Mouse (Mus musculus): Measurements from ENCODE around the gene Cct3. TPM values are rescaled to one million over a fixed set of nuclear protein-coding genes. Genes with fewer than 3 reads are reported as not detected.

The Cct3 gene
- polyA plus RNA-seq, 1 experiment, result 584 TPM

DNA sequence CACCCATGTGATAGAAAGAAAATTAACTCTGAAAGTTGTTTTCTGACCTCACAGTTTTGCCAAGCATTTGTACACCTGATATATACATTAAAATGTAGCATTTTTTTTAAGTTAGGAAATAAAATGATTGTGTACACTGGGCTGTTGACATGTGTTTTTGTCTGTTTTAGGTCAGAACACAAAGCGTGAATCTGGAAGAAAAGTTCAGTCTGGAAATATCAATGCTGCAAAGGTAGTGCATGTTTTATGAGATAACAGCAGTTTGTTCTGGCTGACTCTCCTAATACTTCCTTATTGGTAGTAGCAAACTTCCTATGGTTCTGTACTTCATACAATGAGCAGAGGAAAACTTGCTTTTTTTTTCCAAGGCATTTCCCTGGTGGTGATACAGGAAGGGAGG is 2.3 kb downstream of the Cct3 start:
- Histone ChIP-seq H3K27me3 (ENCODE audit: control insufficient read depth, insufficient read depth, low read length, poor library complexity, severe bottlenecking) (no peaks in the 10 kb centered on the region), H3K4me3 (ENCODE audit: low read depth, low read length) (no peak overlapping the region), H3K9me3 (replicated peaks; ENCODE audit: control insufficient read depth, insufficient read depth, low read length, poor library complexity, severe bottlenecking) (no peaks in the 10 kb centered on the region), H3K9ac (ENCODE audit: low read depth, poor library complexity, severe bottlenecking) (no peak overlapping the region), H3K27ac (ENCODE audit: insufficient read depth, low read length) (no peak overlapping the region), H3K4me1 (ENCODE audit: control insufficient read depth, insufficient read depth, low read length) (no peaks in the 10 kb centered on the region), H3K36me3 (ENCODE audit: control insufficient read depth, insufficient read depth, low read length, poor library complexity, severe bottlenecking) (peaks cover 57% of the 10 kb centered on the region)
- TF ChIP-seq CTCF (IDR thresholded peaks at IDR 0.05; ENCODE audit: low read depth, low read length) (no peak), EP300 (IDR thresholded peaks at IDR 0.05; ENCODE audit: insufficient read depth, low read depth, low read length) (no peak), POLR2A (IDR thresholded peaks at IDR 0.05; ENCODE audit: insufficient read depth, low read length) (no peak)

DNA sequence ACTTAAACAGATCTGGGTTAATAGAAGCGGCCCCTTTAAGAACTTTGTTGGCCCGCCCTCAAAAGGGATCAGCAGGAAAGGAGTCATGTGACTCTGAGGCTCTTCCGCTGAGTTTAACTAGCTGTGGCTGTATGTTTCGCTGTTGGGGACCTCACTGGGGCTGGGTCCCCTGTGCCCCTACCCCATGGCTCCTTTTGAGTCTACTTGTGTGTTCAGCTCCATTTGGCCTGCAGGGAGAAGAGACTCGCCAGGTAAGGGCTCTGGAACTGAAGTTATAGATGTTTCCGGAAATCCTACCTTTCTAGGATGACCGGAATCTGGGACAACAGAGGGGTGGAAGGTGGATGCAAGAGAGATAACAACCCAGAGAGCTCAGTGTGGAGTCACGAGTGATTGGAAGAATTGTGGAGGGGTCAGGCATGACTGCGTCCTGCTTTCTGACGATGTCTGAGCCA is 28.1 kb downstream of the Cct3 start, which contains the start of gene Glmp:
Glmp (plus strand) TSS at position 73 of the 455 bp plus-strand sequence.
- Histone ChIP-seq H3K9me3 (replicated peaks; ENCODE audit: control insufficient read depth, insufficient read depth, low read length, poor library complexity, severe bottlenecking) (no peaks in the 10 kb centered on the region), H3K36me3 (ENCODE audit: control insufficient read depth, insufficient read depth, low read length, poor library complexity, severe bottlenecking) (peaks cover 25% of the 10 kb centered on the region), H3K4me1 (ENCODE audit: control insufficient read depth, insufficient read depth, low read length) (no peaks in the 10 kb centered on the region), H3K4me3 (ENCODE audit: low read depth, low read length) (peak within 1 kb of the TSS; percentile 92), H3K9ac (ENCODE audit: low read depth, poor library complexity, severe bottlenecking) (peak within 1 kb of the TSS; percentile 37), H3K27me3 (ENCODE audit: control insufficient read depth, insufficient read depth, low read length, poor library complexity, severe bottlenecking) (no peaks in the 10 kb centered on the region), H3K27ac (ENCODE audit: insufficient read depth, low read length) (no peak within 1 kb of the TSS)
- TF ChIP-seq POLR2A (IDR thresholded peaks at IDR 0.05; ENCODE audit: insufficient read depth, low read length) (no peak), CTCF (IDR thresholded peaks at IDR 0.05; ENCODE audit: low read depth, low read length) (no peak), EP300 (IDR thresholded peaks at IDR 0.05; ENCODE audit: insufficient read depth, low read depth, low read length) (no peak)

DNA sequence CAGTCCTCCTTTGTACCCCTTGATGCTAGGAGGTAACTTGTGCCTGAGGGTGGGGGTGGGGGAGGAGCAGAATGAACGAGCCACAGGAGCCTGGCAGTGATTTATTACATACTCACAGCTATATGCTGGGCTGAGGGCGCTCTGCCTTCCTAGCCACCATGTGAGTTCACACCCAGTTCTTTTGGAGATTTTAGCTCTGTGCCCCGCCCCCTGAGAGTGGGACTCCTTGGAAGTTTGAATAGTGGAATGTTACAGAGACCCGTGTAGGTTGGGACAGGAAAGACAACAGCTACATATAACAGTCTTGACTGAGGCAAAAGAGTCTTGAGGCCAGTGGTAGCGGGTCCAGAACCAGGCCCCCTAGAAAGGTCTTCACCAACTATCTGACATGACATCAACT is 32.0 kb downstream of the Cct3 start:
- Histone ChIP-seq H3K9me3 (replicated peaks; ENCODE audit: control insufficient read depth, insufficient read depth, low read length, poor library complexity, severe bottlenecking) (no peaks in the 10 kb centered on the region), H3K27me3 (ENCODE audit: control insufficient read depth, insufficient read depth, low read length, poor library complexity, severe bottlenecking) (no peaks in the 10 kb centered on the region), H3K36me3 (ENCODE audit: control insufficient read depth, insufficient read depth, low read length, poor library complexity, severe bottlenecking) (no peaks in the 10 kb centered on the region), H3K4me1 (ENCODE audit: control insufficient read depth, insufficient read depth, low read length) (no peaks in the 10 kb centered on the region), H3K4me3 (ENCODE audit: low read depth, low read length) (no peak overlapping the region), H3K27ac (ENCODE audit: insufficient read depth, low read length) (no peak overlapping the region), H3K9ac (ENCODE audit: low read depth, poor library complexity, severe bottlenecking) (no peak overlapping the region)
- TF ChIP-seq POLR2A (IDR thresholded peaks at IDR 0.05; ENCODE audit: insufficient read depth, low read length) (no peak), CTCF (IDR thresholded peaks at IDR 0.05; ENCODE audit: low read depth, low read length) (no peak), EP300 (IDR thresholded peaks at IDR 0.05; ENCODE audit: insufficient read depth, low read depth, low read length) (no peak)

DNA sequence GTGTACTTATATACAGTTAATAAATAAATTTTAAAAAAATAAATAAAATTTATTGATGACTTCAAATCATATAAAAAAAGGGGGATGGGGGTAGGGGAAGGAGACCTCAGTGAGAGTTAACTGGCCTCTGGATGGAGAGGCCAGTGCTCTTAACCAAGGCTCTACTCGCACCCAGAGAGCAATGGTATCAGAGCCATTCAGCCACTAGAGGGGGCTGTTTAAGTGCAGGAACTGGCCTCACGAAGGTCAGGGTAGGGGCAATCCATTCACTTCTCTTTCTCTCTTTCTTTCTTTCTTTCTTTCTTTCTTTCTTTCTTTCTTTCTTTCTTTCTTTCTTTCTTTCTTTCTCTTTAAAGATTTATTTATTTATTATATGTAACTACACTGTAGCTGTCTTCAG is 34.4 kb downstream of the Cct3 start:
- no peaks in the 10 kb centered on the region for H3K4me1 ChIP-seq (ENCODE audit: control insufficient read depth, insufficient read depth, low read length)
- no peaks in the 10 kb centered on the region for H3K9me3 ChIP-seq (replicated peaks; ENCODE audit: control insufficient read depth, insufficient read depth, low read length, poor library complexity, severe bottlenecking)
- no peak overlapping the region for H3K4me3 ChIP-seq (ENCODE audit: low read depth, low read length)
- no peak overlapping the region for H3K9ac ChIP-seq (ENCODE audit: low read depth, poor library complexity, severe bottlenecking)
- no peaks in the 10 kb centered on the region for H3K36me3 ChIP-seq (ENCODE audit: control insufficient read depth, insufficient read depth, low read length, poor library complexity, severe bottlenecking)
- no peak overlapping the region for H3K27ac ChIP-seq (ENCODE audit: insufficient read depth, low read length)
- H3K27me3 ChIP-seq (ENCODE audit: control insufficient read depth, insufficient read depth, low read length, poor library complexity, severe bottlenecking), result no peaks in the 10 kb centered on the region
- TF ChIP-seq EP300 (IDR thresholded peaks at IDR 0.05; ENCODE audit: insufficient read depth, low read depth, low read length) (no peak), CTCF (IDR thresholded peaks at IDR 0.05; ENCODE audit: low read depth, low read length) (peak; percentile 87)

DNA sequence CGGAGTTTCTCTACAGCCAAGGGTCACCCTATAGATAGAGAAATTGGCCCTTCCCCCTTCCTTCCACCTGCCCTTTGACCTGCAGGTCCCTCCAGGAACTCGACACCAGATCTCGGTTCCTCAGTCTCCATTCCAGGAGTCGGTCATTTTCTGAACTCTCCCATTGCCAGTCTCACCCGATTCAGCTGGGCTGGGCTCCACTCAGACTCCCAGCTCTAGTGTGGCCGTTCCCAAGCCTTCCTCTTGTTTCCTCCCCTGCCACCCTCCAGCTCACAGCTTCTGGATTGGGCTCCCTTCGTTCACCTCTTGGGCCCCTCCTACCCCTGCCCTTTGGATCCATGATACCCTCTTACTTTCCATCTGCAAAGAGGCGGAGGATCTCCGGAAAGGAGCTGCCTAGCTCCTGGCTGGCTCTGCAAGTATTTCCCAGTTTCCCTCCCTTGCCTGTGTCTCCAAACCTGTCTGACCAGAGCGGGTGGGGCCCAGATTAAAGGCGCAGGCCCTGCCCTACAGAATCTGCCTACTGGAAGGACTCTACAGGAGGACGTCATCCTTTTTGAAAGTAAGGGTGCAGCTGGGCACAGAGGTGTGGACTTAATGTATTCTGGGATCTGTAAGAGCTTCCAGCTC is 37.2 kb downstream of the Cct3 start:
- H3K27ac ChIP-seq (ENCODE audit: insufficient read depth, low read length), result peak overlapping the region; percentile 83
- H3K4me1 ChIP-seq (ENCODE audit: control insufficient read depth, insufficient read depth, low read length), result no peaks in the 10 kb centered on the region
- TF ChIP-seq EP300 (IDR thresholded peaks at IDR 0.05; ENCODE audit: insufficient read depth, low read depth, low read length) (peak; percentile 45; the same call in 1 of the 2 replicates), CTCF (IDR thresholded peaks at IDR 0.05; ENCODE audit: low read depth, low read length) (no peak)
- H3K9me3 ChIP-seq (replicated peaks; ENCODE audit: control insufficient read depth, insufficient read depth, low read length, poor library complexity, severe bottlenecking), result no peaks in the 10 kb centered on the region
- H3K4me3 ChIP-seq (ENCODE audit: low read depth, low read length), result peak overlapping the region; percentile 41
- no peaks in the 10 kb centered on the region for H3K36me3 ChIP-seq (ENCODE audit: control insufficient read depth, insufficient read depth, low read length, poor library complexity, severe bottlenecking)
- no peaks in the 10 kb centered on the region for H3K27me3 ChIP-seq (ENCODE audit: control insufficient read depth, insufficient read depth, low read length, poor library complexity, severe bottlenecking)
- H3K9ac ChIP-seq (ENCODE audit: low read depth, poor library complexity, severe bottlenecking), result peak overlapping the region; percentile 87

DNA sequence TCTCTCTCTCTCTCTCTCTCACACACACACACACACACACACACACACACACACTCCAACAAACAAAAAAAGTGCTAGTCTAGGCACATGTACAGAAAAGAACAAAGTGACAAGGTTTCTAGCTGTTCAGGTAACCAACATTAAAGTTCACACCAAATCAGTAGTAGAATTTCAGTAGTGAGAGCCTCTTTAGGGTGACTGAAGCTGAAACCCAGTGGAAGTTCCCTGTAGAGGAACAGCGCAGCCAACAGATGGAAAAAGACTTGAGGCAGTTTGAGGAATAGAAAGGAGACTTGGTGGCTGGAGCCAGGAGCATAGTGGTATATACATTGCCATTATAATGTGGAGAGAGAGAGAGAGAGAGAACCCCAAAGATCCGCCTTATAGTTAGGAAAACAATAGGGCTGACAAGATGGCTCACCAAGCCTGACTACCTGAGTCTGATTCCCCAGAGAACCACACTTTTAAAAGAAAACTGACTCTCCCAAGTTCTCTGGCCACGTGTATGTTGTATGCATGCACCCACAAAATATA is 38.1 kb downstream of the Cct3 start:
- H3K4me1 ChIP-seq (ENCODE audit: control insufficient read depth, insufficient read depth, low read length), result no peaks in the 10 kb centered on the region
- H3K9me3 ChIP-seq (replicated peaks; ENCODE audit: control insufficient read depth, insufficient read depth, low read length, poor library complexity, severe bottlenecking), result no peaks in the 10 kb centered on the region
- peak overlapping the region; percentile 92 for H3K4me3 ChIP-seq (ENCODE audit: low read depth, low read length)
- no peaks in the 10 kb centered on the region for H3K27me3 ChIP-seq (ENCODE audit: control insufficient read depth, insufficient read depth, low read length, poor library complexity, severe bottlenecking)
- peak overlapping the region; percentile 87 for H3K9ac ChIP-seq (ENCODE audit: low read depth, poor library complexity, severe bottlenecking)
- no peaks in the 10 kb centered on the region for H3K36me3 ChIP-seq (ENCODE audit: control insufficient read depth, insufficient read depth, low read length, poor library complexity, severe bottlenecking)
- peak overlapping the region; percentile 83 for H3K27ac ChIP-seq (ENCODE audit: insufficient read depth, low read length)
- TF ChIP-seq EP300 (IDR thresholded peaks at IDR 0.05; ENCODE audit: insufficient read depth, low read depth, low read length) (no peak), POLR2A (IDR thresholded peaks at IDR 0.05; ENCODE audit: insufficient read depth, low read length) (no peak), CTCF (IDR thresholded peaks at IDR 0.05; ENCODE audit: low read depth, low read length) (no peak)
